Mouse (Mus musculus) spleen, adult 12 weeks (tissue): Measurements from ENCODE around the gene Fancc.
A peak's percentile ranks its signal among the peaks of the same experiment; 100 is the strongest.

Experiments used
- DNase-seq: peaks from one replicate; pipeline ENCODE4 v3.0.0; 2022; ENCODE audit warnings: low spot score

Fancc gene

DNA sequence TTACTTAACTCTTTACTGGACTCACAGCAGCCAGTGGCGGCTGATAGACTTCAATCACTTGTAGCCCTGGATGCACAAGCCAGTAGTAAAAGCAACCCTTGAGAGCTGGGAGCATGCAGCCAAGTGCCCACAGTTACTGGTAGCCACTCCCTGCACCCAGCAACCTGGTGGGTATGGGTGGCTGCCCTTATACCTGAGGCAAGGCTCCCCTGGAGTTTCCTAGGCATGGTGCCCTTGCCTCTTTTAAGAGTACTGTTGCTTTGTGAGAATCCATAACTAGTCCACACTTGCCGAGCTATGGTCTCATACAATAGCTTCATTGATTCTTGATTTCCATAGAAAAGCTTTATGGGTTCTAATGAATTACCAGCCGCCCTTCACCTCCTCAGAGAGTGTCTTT, 252.7 kb downstream of the Fancc start:
- DNase-seq = no peak

DNA sequence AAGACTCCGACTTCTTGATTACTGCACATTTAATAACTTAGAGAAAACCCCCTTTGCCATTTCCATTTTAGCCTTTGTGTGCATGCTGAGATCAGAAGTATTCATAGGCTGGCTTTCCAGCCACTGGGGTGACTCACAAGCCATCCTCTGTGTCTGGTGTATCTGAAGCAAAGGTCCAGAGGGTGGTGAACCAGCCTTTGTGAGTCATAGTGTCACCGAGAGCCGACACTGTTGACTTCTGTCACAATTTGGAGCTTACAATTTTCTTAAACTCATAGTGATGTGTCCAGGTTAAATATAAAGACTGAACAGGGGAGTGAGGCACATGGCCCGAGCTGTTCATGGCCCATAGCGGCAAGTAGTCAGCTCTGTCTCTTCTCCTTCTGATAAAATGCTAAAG, 253.5 kb downstream of the Fancc start:
- DNase-seq = no peak

- no peak for DNase-seq
These were observed 254.5 kb downstream of the Fancc start for GRCm38 (mm10) chr13:63242401-63243192.

DNA sequence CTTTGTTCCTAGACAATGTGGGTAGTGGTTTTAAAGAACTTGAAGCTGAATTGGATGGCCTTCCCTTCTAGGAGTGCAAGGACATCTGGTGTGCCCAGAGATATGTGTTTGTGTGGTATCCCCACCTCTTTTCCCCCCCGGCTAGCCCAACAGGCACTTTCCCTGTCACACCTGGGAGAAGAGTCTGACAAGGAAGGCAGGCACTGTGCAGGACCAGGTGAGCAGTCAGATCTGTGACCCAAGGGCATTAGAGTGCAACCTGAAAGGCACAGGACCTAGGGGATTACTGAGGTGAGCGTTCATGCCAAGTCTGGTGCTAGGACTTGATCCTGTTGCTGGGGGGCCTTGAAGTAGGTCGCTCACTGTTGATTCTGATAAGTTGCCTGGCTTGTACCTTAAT, 255.4 kb downstream of the Fancc start:
- no peak for DNase-seq

- DNase-seq = no peak
These were observed 256.2 kb downstream of the Fancc start for GRCm38 (mm10) chr13:63240835-63241234.

DNA sequence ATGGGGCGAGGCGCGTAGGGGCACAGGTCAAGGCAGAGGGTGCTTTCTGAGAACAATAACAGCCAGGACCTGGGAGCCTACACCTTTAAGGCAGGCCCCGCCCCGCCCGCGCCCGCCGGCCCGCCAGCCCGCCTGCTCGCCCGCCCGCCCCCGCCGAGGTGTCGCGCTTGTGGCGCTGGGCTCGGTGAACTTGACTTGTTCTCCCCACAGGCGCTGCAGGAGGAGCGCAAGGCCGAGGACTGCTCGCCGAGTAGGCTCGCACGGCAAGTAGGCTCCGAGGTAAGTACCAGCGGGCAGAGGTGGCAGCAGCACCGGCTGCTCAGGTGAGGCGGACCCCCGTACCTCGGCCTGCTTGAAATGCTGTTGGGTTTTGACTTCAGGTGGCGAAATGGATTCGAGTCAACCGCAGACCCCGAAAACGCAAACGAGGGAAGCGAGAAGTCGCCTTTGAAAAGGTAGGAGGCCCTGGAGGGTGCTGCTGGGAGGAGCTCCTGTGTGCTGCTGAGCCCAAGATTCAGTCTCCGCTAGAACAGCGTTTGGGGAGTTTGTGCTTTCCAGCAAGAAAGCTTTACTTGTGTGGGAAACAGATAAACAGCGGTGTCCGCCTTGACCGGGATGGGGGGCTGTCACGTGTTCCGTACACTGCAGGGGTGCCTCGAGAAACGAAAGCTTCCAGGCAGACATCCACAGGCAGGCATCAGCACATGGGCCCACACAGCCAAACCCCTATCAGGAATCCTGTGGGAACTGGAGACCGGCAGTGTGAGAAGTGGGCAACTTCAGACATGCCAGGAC, 257.0 kb downstream of the Fancc start:
- peak; percentile 68 for DNase-seq

DNA sequence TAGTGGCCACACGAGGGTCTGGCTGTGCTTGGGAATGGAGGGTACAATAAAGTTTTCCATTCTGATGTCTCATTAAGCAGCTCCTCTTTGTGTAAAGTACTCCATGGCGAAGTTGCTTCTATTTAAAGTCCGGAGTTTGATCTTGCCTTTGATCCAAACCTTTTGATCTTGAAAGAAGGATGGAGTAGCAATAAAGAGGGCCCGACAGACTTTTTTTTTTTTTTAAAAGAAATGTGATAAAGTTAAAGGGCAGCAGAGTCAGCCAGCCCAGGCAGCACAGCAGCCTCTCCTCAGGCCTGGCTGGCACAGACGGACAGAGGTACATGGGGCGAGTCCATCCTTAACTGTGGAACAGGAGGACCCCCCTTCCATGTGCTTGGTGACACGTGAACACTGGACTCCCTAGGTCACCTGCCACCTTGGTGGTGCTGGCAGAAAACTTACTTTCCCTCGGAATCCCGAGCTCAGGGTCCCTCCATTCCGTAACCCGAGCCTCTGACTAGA, 257.7 kb downstream of the Fancc start:
- DNase-seq = no peak

DNA sequence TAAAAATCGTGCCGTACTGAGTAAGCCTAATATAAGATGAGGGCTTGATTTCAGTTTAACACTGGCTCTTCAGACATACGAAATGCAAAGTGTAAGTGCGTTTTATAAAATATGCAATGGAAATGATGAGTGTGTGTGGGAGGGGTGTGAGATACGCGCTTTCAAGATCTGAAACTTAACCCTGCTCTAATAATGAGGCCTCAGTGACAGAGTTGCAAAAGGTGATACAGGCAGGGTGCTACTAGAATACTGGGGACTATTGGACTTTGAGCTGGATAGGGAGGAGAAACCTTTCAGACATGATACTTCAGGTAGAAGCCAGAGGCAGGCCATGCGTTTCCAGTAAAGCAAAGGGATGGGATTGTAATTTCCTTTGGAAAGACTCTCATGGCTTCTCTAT, 259.0 kb downstream of the Fancc start:
- DNase-seq = no peak

DNA sequence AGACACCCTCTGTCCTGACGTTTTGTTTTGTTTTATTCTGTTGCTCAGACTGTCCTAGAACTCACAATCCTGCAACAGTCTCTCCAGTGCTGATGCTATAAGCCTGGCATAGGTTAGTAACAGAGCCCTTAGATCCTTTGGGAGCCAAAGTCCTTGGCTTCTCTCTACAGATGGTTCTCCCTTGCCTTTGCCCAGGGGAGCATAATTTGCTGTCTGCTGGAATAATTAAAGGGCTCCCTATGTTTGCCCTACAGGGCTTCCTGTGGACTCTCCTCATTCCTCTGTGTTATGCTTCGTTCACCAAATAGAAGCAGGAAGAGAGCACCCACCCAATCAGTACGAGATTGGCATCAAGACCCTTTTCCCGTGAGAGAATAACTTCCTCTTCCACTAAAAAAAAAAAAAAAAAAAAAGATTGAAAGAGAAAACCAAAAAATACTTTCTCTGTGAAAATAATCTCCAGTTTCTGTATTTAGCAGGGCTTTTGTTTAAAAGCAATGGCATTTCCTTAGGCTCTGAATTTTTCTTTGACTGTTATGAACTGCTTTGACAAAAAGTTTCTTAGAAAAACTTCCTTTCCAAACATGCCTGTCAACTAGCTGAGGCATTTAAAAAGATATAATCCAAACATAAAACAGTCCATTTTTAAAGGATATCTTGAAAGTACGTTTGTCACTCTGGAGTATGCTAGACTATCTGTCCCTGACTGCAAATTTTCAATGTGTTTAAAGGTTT, 260.8 kb downstream of the Fancc start:
- DNase-seq = no peak

DNA sequence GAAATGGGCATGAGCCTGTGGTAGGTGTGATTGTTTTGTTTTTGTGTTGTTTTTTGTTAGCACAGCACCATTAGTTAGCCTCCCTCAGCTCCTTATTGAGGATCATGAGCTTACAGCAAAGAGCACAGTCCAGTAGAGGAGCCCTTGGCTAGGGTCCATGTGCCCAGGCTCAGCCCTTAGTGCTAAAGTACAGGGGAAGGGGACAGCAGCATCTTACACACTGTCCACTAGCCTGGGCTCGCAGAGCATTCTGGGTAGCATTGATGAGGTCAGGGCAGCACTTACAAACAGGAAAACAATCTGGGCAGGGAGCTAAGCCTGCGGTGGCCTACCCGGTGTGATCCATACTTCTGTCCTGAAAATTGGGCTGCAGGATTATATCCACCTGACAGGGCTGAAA, 261.5 kb downstream of the Fancc start:
- no peak for DNase-seq
